Mouse (Mus musculus) kidney, postnatal 4 days (tissue): Measurements from ENCODE around the gene Lbx2.

Source experiments
- DNase-seq, 2 experiments: peaks; one replicate each; pipeline ENCODE4 v3.0.0; 2021; ENCODE audit warnings: mixed read lengths in 2 of 2

Gene Lbx2

DNA sequence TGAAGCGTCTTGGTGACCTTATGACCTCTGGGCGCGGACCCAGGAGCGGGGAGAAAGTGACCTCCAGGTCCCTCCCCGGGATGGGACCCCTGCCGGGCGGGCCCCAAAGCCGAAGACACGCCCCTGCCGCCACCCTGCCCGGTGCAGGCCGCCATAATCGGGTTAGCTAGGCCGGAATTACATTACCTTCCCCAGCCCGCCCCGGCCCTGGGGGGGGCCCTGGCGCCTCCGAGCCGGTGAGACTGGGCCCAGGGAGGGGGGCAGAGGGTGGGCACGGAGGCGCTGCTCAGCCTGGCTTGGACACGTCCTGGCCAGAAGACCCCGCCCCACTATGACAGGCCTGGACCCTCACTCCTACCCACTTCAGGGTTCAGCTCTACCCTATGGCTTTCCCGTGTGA is 14.9 kb upstream of the Lbx2 start:
- no peak for DNase-seq

DNA sequence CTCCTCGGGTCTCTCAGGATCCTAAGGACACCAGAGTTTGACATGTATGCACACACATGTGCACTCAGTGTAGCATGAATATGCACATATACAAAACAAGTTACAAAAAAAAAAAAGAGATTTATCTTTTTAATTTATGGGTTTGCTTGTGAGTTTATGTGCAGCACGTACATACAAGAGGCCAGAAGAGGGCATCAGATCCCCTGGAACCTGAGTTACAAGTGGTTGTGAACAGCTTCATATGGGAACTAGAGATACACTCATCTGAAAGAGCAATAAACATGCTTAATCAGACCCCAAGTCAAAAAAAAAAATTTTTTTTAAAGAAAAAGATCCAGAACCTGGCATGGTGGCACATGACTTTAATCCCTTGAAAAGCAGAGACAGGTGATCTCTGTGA is 11.2 kb upstream of the Lbx2 start:
- peak in 1 of 2 experiments; percentile 37 for DNase-seq

DNA sequence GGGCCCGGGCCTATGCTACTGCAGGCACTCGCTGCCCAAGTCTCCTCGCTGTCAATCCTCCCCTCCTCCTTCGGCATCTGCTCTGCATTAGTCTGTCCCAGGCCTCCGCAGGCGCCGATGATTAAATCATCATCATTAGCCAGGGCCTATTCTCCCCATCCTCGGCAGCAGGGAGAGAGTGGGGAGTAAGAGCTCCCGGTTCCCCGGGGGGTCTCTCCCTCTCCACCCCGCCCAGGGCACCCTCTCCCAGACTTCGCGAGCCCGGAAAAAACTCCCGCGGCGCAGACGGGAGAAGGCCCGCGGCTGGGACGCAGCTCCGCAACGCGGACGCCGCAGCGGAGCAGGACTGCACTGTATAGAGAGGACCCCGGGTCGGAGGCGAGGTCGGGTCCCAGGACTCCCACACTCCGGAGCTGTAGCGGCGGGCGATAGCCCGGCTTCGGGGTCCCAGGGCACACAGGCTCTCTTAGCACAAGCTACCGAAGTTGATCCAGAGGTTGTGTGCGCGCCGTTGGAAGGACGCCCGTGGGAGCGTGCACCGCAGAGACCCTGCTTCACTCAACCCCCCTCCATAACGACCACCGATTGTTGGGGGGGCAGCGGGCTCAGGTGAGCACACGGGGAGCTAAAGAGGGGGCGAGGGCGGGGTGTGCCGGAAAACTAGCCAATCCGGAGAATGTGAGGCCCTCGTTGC is 8.4 kb upstream of the Lbx2 start, which contains the start of gene Pcgf1:
Gene Pcgf1 (plus strand): TSS at position 240 of the 694 bp plus-strand sequence.
- DNase-seq, result peak in 1 of 2 experiments; percentile 67

DNA sequence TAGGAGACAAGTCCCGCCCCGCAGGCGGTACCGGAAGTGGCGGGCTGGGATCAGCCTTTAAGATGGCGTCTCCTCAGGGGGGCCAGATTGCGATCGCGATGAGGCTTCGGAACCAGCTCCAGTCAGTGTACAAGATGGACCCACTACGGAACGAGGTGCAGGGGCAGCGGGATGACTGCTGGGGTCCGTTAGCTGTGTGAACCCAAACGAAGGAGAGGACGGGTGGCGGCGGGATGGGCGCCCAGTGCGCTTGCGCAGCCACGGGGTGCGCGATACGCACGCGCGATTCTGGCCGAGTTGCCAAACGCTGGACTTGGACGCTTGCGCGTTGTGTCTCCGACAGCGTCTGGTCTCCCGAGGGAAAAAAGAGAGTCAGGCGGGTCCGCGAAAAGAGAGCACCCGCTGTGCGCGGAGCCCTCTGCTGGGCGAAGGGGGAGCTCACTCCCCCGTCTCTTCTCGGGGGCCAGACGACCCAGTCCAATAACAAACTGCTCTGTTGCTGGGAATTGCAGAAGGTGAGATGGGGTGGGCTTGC is 7.8 kb upstream of the Lbx2 start:
- DNase-seq, result peak; percentile 100

DNA sequence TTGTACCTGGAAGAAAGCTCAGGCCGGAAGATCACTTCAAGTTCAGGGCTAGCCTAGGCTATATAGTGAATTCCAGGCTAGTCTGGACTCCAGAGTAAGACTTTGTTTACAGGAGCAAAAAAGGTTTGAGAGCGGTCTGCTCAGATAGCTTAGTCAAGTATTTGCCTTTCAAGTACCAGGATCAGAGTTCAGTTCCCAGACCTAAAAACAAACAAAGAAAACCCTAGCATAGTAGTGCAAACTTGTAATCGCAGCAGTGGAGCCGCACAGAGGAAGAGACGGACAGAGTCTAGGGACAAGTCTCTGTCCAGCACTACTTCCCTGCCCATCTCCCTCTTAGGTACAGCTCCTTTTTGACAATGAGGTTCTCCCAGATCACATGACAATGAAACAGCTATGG is 6.0 kb upstream of the Lbx2 start:
- DNase-seq, result no peak

DNA sequence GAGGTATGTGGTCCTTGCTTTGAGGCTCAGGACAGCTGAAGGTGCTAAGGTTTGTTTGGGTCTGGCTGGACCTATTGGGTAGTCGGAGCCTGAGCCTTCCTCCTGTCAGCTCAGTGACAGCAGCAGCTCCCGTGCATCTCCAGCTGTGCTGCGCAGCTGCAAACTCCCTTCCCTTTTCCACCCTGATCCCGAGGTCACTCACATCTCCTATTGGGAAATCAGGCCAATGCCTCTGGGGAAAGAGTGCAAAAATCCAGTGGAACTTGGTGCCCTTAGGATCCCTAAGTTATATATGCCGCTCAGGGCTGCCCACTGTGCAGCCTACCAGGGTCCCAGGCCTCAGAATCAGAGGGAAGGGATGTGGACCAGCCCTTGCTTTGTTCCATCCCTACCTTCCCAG is 2.7 kb upstream of the Lbx2 start:
- DNase-seq, result no peak

DNA sequence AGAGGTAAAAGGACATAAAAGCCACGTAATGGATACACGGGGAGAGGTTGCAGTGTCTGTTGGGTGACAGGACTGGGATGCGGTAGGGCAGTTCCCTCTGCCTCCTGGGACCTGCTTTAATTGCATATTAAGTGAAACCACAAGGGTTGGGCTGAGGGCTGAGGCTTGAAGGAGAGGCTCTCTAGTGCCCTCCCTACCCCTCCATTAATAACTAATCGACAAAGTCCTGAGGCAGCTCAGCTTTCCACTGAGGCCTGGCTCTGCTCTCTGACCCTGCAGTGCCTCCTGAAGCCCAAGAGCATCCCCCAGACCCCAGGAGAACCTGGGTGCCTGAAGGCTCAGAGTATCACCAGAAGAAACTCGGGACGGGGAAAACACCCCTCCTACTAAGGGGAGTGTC is 1.7 kb upstream of the Lbx2 start:
- DNase-seq, result peak; percentile 18 to 26

DNA sequence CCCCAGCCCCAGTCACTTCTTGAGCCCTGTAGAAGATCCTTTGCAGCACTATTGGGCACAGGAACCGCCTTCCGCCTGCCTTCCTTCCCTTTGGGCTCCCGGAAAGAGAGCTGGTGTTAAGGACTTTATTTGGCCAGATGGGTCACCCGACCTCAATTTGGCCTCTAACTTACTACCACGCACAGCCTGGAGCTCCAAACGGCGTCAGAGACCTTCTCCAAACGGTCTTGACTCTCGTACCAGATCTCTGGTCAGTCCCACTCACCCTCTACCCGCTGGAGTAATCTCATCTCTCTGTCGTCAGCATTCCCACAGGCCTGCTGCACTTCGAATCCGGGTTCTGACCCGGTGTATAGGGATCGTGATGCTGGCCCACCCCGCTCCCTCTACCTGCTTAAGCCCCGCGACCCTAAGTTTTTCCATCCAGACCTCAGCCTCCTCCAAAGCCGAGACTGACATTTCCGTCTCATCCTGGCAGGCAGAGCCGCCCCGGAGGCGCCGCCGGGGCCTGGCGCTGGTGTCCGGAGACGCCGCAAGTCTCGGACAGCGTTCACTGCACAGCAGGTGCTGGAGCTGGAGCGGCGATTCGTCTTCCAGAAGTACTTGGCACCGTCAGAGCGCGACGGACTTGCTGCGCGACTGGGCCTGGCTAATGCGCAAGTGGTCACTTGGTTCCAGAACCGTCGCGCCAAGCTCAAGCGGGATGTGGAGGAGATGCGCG is 1.2 kb downstream of the Lbx2 start:
- peak; percentile 44 to 64 for DNase-seq

DNA sequence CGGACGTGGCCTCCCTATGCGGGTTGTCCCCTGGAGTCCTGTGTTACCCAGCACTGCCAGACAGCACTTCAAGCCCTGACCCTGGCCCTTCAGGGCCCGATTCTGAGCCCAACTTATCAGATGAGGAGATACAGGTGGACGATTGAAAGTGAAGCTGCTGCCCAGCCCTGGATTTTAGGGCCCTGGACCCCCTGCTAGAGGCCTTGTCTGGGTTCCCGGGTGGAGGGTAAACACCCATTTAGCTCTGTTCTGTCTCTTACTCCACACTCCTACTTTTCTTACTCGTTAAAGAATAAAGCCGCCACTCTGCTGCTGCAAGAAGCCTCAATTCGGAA is 1.7 kb downstream of the Lbx2 start:
- no peak for DNase-seq

DNA sequence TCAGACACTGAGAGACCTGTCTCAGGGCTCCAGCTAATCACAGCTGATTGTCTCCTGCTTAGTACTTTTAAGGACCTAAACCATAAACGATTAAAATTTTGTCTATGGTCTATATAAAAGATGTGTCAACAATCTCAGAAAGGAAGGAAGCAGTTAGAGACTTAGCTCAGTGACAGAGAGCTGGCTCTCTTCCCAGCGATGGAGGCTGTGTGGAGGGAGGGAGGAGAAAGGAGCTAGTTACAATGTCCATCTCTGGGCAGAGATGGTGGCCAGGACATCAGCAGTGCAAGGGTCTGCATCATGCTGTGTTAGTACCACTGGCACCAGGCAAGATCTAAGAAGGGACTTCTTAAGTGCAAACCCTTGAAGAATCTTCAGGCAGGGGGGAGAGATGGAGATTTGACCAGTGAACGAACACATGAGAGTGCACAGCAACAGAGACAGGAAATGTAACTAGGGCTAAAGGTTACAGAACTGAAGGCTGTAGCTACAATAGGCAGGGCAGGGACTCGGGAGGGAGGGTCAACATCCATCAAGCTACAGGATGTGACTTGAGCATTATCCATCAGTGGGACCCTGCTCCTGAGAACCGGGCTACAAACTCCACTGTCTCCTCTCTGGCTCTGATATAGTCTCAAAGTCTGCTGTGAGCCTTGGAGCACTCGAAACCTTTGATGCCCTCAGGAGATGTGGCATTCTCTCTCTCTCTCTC is 6.4 kb downstream of the Lbx2 start:
- peak; percentile 71 to 75 for DNase-seq

DNA sequence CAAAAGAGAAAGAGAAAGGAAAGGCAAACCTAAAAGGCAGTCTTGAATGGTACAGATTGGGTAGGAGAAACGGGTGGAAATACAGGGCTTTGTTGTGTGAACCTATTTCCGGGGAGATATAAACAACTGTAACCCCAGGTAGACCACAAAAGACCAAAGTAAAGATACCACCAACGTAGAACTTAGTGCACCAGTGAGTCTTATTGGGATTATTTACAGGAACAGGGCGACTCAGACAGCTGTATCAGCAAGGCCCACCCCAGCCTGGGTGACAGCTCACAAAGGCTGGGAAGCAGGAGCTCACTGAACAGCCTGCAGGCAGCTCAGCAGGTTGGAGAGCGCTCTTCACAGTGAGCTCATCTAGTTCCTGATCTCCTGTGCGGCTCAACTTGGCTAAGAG is 9.8 kb downstream of the Lbx2 start:
- no peak for DNase-seq

DNA sequence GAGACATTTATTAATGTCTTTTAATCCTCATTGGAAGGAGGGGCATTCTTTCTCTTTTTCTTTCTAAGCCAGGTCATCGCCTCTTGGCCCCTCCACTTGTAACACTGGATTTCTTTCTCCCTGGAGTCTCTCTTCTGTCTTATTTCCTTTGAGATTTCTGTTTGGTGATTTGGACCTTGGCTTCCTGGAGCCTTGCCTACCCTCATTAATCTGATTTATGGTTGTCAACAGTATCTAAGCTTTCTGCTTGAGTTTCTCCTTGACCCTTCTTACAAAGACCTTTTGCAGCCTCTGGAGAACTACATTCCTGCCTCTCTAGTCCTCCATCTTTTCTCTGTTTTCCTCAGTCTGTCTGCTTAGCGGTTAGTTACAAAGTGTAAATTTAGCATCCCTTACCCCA is 12.2 kb downstream of the Lbx2 start:
- peak in 1 of 2 experiments; percentile 37 for DNase-seq

DNA sequence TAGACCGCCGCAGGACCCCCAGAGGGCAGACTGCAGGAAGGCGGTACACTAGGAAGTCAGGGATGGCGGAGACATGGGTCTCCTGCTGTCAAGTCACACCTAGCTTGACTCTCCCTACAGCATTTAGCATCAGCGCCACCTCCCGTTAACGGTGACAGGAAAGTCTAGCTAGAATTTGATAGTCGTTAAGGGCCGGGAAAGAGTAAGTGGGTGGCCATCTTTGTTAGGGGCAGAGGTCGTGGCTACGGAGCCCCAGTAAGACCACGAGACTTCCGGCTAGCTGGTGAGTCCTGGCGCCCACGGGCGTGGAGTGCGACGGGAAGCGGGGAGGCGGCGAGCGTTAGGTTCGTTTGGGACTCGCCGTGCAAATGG is 15.1 kb downstream of the Lbx2 start, which contains the start of the genes Ccdc142 and Gm42688:
Gene Ccdc142 (plus strand): TSS at position 286 of the 372 bp plus-strand sequence.
Gene Gm42688 (plus strand): TSS at position 302 of the 372 bp plus-strand sequence.
- peak; percentile 90 to 95 for DNase-seq

DNA sequence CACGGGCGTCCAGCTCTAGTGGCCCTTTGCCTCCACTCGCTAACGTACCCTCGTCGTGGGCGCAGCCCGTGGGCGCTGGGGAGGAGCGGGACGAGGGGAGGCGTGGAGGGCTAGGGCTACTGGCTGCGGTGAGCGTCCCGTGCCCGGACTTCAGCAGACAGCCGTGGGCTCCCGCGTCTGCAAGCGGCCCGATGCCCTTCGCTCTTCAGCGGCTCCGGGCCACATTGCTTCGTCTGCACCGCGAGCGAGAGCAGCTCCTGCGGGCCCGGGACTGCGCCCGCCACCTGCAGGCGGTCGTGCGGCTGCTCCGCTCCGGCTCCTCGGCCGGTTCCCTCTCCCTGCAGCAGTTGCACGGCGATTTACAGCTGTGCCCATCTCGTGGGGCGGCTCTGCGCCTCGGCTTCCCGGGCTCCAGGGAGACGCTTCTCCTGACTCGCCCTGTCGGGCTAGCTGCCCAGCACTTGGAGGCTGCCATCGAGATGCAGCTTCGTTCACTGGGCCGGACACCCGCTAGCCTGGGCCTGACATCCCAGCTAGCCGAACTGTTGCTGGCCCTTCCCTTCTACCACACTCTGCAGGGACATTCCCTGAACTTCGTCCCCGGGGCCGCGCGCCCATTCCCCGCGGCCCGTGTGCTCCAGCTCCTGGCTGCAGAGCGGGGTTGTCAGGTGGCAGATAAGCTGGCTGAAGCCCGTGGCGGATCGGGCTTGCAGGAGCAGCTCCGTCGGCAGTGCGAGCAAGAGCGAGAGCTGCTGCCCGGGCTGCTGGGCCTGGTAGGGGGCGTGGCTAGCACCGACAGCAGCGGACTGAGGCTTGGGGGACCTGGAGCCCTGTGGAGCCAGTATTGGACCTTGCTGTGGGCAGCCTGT is 15.8 kb downstream of the Lbx2 start:
- peak; percentile 79 to 87 for DNase-seq

DNA sequence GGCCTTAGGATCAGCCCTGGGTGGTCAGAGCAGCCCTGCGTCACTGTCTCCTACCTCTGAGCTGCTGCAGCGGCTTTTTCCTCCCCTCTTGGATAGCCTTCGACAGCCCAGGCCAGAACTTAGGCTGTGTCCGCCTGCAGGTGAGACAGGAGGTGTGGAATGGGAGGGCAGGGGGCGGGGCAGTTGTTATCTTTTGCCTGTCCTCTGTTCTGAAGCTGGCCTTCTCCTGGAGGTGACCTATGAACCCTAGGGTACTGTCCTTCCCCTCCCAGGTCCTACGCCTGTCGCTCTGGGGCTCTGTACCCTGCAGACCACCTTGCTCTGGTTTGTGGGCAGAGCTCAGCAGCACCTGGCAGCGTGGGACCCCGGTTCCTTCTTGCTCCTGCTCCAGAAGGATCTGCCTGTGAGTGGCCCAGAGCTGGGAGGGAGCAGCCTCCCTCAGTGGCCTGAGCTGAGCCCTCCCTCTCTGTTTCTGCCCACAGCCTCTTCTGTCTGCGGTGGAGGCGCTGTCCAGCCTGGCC is 17.0 kb downstream of the Lbx2 start:
- no peak for DNase-seq

DNA sequence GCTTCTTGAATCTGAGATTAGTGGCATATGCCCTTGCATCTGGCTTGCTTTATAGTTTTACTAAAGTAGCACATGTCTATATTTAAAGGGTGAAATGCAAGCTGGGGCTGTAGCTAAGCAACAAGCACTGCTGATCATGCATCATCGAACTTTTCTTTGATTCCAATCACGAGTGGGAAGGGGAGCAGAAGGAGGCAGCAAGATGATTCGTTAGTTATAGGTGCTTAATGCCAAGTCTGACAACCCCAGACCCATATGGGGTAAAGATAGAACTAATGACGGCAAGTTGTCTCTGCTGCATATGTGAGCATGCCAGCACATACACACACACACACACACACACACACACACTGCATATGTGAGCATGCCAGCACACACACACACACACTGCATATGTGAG is 18.0 kb downstream of the Lbx2 start:
- DNase-seq, result no peak

DNA sequence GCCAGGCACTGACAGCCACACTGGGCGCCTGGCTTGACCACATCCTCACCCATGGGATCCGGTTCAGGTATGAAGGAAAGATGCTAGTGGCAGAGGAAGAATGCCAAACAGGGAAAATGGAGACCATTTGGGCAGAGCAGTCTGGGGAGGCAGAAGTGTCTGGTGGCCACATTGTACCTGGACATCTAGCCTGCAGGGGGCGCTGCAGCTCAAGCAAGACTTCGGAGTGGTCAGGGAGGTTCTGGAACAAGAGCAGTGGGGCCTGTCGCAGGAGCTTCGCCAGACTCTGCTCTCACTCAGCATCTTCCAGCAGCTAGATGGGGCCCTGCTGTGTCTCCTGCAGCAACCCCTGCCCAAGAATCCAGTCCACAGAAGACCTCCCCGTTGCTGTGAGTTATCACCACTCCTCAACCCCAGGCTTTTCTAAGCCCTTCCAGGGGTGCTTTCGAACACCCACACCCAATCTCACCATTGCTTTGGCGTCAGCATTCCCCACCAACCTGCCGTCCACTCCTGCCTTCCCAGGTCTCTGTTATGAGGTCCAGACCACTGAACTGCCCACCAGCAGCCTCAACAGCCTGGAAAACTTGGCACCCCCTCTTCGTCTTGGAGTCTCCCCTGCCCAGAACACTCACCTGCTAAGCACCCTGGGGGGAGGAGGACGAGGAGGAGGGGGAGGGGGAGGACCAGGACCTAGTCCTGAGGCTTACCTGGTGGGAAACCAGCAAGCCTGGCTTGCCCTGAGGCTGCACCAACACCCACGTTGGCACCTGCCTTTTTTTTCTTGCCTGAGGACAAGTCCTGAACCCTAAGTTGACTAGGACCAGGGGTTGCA is 21.6 kb downstream of the Lbx2 start:
- DNase-seq, result peak; percentile 91 to 94

DNA sequence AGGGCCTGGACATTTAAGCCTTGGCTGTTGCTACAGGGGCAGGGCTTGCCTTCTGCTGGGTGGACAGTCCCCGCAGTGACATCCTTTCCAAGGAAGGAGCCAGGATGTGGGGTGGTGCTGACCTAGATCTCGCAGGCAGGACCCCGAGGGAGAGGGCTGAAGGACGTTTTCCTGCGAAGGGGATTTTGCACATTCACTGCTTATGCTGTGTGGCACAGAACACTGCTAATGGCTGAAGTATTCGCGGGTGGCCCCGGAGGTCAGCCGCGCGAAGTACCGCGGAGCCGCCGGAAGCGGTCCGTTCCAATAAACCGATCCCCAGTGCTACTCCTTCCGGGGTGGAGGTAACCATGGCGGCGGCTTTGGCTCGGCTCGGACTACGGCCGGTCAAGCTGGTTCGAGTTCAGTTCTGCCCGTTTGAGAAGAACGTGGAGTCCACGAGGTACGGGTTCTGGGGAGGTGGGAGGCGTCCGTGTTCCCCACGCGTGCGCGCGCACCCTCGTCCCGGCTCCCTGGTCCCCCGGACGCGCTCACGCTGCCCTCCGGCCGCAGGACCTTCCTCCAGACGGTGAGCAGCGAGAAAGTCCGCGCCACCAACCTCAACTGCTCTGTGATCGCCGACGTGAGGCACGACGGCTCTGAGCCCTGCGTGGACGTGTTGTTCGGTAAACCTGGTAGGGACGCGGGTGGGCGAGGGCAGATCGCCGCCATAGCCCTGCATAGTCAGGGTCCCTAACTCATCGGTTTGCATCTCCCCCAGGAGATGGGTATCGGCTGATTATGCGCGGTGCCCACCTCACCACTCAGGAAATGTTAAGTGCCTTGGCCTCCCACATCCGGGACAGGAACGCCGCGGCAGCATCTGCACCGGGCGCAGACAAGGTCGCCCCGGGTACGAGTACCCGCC is 22.8 kb downstream of the Lbx2 start, which contains the start of gene Mrpl53:
Gene Mrpl53 (plus strand): TSS at position 279 of the 907 bp plus-strand sequence.
- DNase-seq, result peak; percentile 88 to 91

DNA sequence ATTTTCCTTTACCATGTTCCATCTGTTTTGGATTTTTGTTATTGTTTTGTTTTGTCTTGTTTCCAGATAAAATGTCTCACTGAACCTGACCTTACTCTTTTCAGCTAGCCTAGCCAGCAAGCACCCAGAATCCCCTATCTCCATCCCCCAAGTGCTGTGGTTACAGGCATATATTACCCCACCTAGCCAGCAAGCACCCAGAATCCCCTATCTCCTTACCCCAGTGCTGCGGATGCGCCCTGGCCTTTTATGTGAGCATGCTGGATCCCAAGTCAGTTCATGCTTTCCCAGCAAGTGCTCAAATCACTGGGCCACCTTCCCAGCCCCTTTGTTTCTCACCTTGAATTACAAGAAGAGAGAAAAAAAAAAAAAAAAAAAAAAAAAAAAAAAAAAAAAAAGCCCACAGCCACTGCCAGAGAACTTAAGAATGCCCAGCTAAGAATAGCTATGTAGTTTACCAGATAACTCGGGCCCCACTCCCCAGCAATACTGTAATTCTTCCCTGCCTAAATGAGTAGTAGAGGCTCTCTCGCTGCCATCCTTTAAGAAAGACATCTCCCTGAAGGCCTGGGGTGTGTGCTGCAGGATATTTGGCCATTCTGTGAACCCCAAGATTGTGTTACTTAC is 25.5 kb downstream of the Lbx2 start:
- DNase-seq, result no peak
